Mouse (Mus musculus): Measurements from ENCODE around the gene Pou4f2.

The Pou4f2 gene

DNA sequence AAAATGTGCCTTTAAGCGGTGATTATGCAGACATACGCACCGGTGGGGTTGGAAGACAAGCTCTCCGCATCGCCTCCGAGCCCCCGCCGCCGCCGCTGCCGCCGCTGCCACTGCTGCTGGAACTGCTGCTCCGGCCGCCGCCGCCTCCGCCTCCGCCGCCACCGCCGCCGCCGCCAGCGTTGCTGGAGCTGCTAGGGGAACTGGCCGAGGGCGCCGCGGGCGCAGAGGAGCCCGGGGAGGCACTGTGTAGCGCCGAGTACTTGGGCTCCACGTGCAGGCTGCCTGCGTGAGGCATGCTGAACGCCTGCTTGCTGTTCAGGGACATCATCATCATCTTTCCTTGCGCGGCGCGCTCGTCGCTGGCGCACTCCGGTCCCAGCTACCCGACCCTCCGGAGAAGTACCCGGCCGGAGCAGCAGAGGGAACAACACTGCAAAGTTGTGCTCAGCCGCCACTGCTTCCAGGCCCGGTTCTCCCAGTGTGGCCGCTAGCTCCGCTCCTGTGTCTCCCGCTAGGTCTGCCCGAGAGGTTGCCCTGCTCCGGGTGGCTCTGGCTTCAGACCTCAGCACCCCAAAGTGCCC is at the start of gene Pou4f2:
Gene Pou4f2, minus strand, starts transcription at position 575 of the 581 bp plus-strand sequence.
- peak; percentile 18 for DNase-seq (ENCODE audit: low read depth)

DNA sequence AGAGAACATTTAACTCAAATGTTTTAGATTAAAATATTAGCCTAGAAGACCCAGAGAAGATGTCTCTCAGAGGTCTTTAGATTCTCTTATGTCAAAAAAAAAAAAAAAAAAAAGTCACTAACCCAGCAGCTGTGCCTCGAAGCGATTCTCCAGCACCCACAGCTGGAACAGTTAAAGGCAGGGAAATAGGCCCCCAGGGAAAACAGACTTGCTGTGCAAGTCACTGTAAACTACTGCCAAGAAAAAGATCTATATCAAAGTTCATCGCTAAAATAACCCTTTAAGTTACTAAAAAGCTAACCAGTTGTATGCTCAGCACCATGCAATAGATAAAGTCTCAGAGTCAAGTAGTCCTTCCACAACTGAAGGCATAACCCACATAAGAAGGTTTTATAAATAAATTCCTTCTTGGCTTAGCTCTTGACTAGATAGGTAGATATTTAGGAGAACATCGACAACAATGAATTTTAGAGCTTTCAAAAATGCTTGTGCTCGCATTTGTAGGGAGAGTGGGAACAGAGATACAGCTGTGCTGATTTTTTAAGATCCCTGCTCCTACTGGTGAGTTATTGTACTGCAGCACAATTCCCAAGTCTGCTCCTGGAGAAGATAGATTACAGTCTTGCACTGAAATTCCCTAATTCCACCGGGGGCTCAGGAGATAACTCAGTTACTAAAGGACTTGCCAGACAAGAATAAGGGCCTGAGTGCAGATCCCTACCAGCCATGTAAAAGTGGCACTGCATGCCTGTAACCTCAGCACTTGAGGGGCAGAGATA is 40.8 kb upstream of the Pou4f2 start:
- DNase-seq (ENCODE audit: low read depth) = no peak

DNA sequence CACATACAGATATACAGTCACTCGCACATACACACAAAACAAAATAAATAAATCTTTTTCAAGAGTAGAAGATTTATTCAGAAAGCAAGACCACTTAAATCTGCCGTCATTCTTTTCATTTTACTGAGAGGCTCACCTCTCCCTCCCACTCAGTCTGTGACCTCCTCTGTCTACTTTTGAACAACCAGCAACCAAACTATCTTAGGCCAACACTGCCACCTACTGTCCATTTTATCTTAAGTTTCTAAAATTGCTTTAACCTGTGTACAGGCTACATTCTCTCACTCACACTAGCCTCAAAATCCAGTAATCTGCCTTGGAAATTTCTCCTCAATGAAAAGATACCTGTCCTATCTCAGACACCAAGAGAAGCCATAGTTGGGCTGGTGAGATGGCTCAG is 31.4 kb upstream of the Pou4f2 start:
- DNase-seq (ENCODE audit: low read depth) = peak; percentile 6

DNA sequence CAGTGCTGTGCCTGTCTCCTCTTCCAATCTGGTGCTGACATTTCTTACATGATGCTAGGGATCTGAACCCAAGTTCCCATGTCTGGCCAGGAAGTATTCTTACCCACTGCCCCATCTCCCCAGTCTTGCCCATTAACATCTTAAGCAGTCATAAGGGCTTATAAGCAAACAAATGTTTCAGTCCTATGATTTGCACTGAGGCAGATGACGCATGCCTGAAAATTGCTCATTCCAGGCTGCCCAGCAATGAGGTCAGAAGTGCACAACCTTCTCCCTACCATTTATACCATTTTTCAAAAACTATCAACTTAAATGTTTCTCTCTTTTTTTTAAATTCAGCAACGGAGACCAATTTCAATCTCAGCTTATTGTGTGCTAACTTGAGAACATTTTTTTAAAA is 27.5 kb upstream of the Pou4f2 start:
- no peak for DNase-seq (ENCODE audit: low read depth)

DNA sequence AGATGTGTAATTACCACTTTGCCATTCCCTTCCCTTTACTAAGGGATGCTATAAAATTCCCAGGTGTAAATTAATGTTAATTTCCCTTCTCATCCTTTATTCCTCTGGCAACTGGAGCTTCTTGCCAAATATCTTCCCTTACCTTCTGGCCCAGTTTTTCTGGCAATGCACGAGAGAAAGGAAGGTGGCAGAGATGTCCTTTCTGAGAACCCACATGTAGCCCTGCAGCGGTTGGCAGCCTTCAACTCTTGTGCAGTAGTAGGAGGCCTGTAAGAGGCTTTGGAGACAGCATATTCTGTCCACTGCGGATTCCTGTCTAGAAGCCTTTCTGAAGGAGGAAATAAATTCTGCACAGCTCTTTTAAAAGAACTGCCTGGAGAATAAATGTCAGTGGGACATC is 20.0 kb upstream of the Pou4f2 start:
- DNase-seq (ENCODE audit: low read depth) = no peak

DNA sequence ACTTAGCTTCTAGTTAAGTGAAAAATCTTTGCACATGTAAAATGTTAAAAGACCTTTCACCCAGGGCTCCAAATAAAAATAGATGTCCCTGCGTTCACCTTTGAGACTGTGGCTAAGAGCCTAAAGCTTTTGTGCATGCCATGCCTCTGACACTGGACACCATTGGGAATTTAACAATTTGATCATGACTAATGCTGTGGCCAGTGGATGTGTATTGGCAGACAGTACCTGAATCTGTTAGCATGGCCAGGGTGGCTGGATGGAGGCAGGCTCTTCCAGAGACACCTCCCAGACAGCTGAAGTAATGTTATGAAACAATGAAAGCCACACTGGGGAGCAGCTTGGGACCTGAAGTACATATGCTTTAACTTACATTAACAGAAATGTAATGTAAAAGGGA is 6.3 kb upstream of the Pou4f2 start:
- DNase-seq (ENCODE audit: low read depth) = no peak

DNA sequence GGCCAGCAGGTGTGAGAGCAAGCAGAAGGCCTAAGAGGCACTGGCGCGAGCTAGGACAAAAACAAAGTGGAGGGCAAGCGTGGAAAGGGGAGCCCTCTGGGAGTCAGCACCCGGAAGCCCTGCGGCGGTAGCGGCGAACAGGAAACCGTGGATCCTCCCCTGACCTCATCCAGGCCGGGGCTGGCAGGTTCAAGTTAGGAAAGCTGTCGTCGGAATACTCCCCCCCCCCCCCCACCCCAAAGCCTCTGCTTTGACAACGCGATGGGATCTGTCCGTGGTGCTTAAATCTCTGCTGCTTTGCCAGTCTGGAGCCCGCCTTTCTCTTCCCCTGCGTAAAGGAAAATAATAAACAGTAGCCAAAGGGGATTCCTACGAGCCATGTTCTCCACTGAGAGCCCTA is 1.7 kb upstream of the Pou4f2 start:
- peak; percentile 31 for DNase-seq (ENCODE audit: low read depth)

DNA sequence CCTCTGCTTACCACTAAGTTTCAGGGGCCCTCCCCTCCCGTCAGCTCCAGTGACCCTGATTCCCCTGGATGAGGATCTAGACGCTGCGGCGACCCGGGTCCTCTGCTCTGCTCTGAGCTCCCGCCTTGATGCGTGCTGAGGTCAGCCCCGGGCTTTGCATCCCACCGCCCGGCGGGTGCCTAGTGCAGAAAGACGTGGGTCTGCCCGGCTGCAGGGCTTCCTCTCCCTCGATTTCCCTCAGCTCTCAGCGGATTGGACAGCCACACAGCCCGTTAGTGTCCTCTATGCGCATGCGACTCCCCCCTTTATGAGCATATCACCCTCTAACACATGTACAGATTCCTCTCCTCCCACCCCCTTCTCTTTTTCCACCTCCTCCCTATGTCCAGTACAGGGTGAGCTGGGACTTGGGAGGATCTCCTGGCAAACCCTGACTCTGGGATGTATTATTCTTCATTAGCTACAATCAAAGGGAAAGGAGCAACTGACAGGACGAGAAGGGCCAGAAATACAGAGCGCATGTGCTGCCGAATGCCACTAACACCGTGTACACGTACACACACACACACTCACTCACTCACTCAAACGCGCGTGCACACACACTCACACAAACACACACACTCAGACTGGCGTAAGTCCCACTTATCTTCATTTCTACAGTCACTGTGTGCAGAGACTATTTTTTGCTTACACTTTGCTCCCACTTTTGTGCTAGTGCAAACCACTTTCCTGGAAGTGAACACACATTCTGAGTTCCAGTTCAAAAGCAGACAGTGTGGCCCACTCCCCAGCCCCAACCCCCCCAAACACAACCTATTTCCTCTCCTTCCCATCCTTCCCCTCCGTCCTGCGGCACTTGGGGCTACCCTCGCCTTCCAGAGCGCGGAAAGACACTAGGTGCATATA is 948 bp upstream of the Pou4f2 start:
- no peak for DNase-seq (ENCODE audit: low read depth)

DNA sequence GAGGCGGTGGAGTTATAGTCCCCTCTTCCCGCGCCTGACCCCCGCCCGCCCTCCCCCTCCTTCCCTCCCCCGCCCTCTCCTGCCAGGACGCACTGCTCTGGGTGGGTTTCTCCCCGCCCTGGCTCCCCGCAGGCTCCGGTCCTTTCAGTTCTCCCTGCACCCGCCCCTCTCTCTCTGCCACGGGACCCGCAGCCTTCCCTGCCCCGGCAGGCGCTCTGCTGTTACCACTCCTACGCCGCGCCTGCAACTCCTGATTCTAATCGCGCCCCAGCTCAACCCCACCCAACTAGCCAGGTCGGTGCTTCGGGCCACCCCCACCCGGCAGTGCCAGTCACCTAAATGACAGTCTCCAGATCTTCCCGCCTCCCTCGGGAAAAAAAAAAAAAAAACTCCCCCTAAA is 216 bp upstream of the Pou4f2 start:
- no peak for DNase-seq (ENCODE audit: low read depth)

DNA sequence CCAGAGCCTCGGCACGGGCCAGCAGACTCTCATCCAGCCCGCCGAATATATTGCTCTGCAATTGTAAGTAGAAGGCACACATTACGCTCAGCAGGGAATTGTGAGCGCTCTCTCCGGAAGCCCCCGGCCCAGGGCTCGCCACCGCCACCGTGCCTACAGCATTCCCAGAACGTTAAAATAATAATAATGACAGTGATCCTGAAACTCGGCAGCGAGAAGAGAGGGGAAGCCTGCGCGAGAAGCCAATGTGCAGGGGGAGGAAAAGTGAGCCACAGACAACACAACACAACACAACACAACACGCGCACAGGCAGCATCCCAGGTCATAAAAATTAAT is 853 bp downstream of the Pou4f2 start:
- DNase-seq (ENCODE audit: low read depth) = no peak

DNA sequence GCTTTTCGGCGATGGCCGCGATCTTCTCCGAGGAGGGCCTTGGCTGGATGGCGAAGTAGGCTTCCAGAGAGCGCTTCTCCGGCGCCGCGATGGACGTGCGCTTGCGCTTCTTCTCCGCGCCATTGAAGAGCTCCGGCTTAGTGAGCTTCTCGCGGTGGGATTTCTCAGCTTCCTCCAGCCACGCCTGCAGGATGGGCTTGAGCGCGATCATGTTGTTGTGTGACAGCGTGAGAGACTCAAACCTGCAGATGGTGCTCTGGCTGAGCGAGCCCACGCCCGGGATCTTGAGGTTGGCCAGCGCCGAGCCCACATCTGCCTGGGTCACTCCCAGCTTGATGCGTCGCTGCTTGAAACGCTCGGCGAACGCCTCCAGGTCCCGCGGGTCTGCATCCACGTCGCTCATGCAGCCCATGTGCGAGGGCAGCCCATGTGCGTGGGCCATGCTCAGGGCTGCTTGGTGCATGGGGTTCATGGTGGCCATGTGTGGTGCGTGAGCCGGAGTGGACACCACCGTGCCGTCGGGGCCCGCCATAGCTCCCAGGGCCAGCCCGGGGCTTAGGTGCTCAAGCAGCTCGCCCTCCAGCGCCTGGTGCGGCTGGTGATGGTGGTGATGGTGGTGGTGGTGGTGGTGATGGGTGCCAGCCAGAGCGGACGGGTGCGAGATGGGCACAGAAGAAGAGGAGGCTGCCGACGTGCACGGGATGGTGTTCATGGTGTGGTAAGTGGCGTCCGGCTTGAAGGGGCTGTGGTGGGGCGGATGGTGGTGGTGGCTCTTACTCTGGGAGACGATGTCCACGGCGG is 1.4 kb downstream of the Pou4f2 start:
- no peak for DNase-seq (ENCODE audit: low read depth)

DNA sequence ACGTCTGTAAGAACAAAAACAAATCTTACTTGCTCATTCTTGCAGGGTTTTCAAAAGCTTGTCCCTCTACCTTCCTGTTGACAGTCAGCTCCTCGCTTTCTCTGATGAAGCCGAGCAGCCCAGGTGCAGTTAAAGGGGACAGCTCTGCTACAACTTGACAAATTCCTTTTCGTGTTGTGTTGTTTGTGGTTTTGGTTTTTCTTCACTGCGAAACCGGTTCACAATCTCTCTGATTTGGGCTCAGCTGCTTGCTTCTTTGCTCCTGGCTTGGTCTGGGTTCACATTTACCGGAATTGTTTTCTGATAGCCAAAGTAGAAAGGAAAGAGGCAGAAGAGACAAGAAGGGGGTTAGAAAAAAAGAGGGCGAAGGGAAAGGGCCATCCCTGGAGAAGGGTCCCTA is 2.1 kb downstream of the Pou4f2 start:
- no peak for DNase-seq (ENCODE audit: low read depth)

DNA sequence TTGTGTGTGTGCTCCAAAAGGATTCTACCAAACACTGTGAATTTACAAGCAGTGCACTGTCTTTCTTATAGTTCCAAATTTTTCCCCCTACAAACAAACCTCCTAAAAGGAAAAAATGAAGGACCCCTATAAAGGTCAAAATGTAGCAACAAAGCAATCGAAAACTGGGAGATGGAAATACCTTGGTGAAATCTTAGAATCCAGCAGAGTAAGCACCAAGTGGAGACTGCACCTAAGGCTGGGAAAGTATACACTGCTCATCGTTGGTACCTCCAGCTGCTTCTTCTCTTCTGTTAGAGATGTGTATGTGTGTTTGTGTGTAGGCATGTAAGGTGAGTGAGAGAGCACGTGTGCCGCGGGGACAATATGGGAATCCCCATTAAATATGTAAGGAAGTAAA is 3.1 kb downstream of the Pou4f2 start:
- no peak for DNase-seq (ENCODE audit: low read depth)

DNA sequence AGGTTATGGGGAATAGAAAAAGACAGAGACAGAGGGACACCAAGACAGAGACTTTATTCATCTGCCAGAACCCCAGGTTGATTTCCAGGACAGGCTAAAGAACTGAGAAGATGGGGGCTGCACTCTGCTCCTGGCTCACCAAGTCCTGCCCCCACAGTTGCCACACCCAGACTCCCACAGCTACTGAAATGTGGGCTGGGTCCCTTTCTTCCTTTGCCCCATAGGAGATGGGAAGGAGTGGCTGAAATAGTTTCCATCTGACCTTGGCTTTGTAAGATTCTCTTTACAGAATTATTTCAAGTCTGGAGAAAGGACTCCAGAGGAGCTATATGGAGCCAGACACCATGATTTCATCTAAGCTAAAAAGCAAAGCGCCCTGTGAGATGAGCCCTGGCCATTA is 4.0 kb downstream of the Pou4f2 start:
- DNase-seq (ENCODE audit: low read depth) = no peak

DNA sequence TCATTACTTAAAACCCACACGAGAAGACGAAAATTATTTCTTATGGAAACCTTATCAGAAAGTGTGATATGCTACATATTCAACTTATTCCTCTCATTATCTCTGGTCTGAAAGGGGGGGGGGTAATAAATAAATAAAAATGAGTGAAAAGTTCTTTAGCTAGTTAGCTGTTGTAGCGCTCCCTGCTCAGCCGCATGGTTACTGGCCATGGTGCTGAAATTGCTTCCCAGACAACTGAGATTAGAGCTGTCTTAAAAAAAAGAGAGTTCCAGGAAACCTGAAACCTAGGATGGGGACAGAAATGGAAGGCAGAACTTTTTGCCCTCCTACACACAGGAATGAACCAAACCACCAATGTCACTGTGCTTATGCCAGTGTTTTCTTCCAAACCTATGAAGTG is 5.1 kb downstream of the Pou4f2 start:
- peak; percentile 31 for DNase-seq (ENCODE audit: low read depth)

DNA sequence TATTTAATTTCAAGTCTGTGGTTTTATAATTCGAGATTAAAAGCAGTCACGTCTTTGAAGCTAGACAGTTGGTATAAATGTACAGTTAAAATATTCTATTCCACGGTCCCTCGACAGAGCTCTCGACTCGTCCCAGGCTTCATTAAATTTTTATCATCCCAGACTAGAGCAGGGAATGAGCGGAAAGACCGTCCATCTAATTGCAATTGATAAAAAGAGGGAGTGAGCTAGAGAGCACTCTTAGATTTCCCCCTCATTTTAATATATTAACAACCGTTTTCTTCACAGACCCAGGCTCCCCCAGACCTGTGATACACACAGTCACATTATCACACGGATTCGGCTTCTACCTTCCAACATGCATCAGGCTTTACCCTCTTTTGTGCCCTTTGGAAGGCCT is 8.3 kb downstream of the Pou4f2 start:
- no peak for DNase-seq (ENCODE audit: low read depth)

DNA sequence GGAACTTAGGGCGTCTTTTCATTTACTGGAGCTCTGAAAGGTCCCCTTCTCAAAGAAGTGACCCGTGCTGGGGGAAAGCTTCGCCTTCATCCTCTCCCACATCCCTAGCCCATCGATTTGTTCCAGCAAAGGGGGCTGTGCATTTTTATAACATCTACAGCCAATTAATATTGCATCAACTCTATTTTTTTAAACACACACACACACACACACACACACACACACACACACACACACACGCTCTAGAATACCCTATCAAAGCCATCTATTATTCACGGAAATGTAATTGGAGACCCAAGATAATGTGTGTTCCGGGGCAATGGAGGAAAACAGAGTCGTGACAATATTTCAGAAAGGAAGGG is 8.7 kb downstream of the Pou4f2 start:
- DNase-seq (ENCODE audit: low read depth) = no peak

DNA sequence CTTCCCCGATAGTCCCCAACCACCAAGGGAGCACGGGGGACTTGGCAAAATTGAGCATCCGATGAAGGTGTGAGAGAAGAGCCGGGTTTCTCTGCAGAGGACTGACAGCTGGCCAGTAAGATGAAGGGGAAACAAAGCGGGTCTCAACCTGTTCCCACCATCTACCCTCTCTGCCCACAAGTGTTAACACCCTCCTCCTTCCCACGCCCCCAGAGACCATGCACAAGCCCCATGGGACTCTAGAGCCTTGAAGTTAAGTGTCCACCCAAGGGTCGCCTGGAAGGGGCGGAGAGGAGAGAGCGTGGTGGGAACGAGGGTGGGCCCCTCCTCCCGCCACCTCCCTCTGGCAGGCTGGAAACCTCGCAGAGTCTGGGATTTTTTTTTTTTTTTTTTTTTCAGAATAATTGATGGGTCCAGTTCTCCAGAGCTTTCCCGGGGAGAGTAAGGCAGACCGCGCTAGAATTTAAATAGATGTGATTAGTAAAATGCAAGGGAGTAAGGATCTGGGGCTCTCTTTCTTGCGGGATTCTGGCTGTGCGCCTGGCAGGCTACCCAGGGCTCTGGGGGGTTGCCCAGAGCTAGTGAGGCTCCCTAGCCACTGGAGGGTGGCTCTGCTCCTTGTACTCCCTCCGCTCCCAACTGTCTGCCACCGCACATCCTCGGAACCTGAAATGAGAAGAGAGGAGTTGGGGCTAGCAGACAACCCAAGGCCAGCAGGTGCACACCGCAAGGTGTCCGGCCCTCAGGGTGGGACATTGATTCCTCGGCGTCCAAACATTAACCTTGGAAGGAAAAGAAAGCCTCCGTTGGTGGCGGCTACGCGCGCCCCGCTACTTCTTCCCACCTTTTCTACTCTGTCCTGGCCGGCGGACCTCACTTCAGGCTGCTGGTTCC is 9.3 kb downstream of the Pou4f2 start:
- no peak for DNase-seq (ENCODE audit: low read depth)

DNA sequence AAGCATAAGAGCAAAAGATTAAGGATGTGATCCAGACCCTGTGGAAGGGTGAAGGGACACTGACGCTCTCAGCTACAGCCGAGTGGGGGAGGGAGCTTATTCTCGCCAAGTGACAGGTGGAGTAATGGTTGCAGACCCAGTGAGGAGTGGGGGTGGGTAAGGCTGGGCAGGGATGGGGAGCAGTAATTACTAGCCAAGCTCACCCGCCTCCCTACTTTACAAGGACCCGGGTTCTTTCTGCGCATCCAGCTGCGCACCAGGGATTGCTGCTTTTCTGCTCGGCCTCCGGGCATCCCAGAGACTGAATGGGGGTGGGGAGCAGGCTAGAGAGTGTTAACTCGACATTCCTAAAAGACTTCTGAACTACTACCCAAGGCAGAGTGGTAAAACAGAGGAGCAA is 10.0 kb downstream of the Pou4f2 start:
- no peak for DNase-seq (ENCODE audit: low read depth)

DNA sequence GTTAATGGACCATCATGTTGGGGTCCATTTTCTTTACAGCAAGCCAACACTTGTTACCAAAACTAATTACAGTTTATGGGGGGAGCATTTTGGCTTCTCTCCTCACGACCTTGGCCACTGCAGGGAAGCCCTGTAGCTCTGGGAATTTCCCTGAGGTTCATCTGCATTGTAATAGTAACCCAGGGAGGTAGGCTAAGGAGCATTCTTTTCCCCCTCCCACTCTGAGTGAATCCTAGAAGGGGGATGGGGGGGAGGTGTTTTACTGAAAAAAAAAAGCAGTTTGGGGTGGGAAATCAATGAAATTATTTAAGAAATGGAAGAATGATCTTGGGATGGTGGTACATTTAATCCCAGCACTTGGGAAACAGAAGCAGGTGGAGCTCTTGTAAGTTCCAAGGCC is 12.5 kb downstream of the Pou4f2 start:
- no peak for DNase-seq (ENCODE audit: low read depth)

DNA sequence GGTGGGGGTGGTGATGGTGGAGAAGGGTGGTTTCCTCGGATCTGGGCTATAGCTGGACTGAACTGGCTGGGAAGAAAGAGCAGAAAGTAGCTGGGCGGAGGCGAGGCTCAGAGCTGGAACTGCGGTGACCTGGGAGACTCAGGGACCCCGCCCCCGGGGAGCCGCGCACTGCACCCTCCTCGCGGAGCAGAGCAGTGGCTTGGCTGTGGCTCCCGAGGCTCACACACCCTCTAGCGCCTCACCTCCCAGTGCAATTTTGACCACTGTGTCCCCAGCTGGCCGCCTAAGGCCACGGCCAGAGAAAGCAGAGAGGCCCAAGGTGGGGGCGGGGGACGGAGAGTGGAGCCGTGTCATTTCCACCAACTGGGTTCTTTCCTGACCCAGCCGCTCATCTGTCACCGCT is 16.3 kb downstream of the Pou4f2 start:
- no peak for DNase-seq (ENCODE audit: low read depth)

Data from c-Kit-positive CD71-negative TER-119-negative erythroid progenitor cells, embryonic 14.5 days (primary cell).